8 mouse cellular contexts compared by ENCODE assay signal in the genomic region with DNA sequence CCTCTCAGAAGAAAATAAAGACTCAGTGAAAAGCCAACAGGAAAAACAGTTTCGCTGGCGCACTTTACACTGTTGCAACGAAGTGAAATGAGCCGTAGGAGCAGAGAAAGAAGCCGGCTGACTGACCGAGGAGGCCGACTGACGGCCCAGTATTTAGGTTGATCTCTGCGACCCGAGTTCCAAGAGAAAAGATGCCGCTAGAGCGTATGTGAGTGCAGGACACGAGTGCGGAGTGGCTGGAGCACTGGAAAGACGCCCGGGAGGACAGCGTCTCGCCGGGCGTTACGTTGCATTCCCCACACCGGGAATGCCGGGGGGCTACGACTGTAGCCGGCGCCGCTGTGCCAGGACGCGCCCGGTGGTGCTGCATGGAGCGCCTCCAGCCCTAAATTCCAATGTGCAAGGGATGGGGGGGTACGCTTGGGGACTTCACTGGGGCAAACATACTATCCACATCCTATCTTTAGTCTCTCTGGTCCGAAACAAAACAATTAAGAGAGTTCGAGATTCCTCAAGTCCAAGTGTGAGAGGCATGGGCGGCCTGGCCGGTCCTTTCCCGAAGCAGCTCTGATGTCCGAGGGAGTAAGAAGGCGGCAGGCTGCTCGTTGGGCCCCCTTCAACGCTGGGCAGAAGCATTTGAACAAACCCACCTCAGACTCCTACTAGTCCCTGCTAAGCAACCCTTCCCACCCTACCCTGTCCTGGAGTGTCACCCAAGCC. TPM values are rescaled to one million over a fixed set of nuclear protein-coding genes. Genes with fewer than 3 reads are reported as not detected.
DNase-seq lines count a peak whose midpoint lies in the region; ATAC-seq and TF ChIP-seq lines count a peak whose summit lies in the region.

No protein-coding gene starts in this region.

- peak overlapping the region; percentile 95 for H3K4me2 ChIP-seq in heart, embryonic 16.5 days (ENCODE audit: low read depth, low read length)
- H3K4me2 ChIP-seq in midbrain, embryonic 13.5 days (replicated peaks): peak overlapping the region; percentile 88

- peak overlapping the region; percentile 80 for H3K4me3 ChIP-seq in heart, adult 2 months
- peak overlapping the region; percentile 71 for H3K4me3 ChIP-seq in heart, embryonic 16.5 days (ENCODE audit: low read length)
- H3K4me3 ChIP-seq in limb, embryonic 10.5 days: peak overlapping the region; percentile 85
- peak overlapping the region; percentile 58 for H3K4me3 ChIP-seq in midbrain, embryonic 13.5 days (replicated peaks)

- peak overlapping the region; percentile 97 for H3K9ac ChIP-seq in heart, adult 2 months (ENCODE audit: low read depth, low read length)
- H3K9ac ChIP-seq in heart, embryonic 16.5 days (ENCODE audit: low read length): peak overlapping the region; percentile 81
- H3K9ac ChIP-seq in midbrain, embryonic 13.5 days (replicated peaks): peak overlapping the region; percentile 64

- H3K27me3 ChIP-seq in heart, adult 2 months (ENCODE audit: control insufficient read depth, insufficient read depth, low read length): peaks cover 2% of the 10 kb centered on the region
- H3K27me3 ChIP-seq in heart, embryonic 16.5 days (ENCODE audit: control insufficient read depth, insufficient read depth, low read length): peaks cover 32% of the 10 kb centered on the region
- no peaks in the 10 kb centered on the region for H3K27me3 ChIP-seq in limb, embryonic 10.5 days (ENCODE audit: low read depth, poor library complexity, severe bottlenecking)
- peaks cover 59% of the 10 kb centered on the region for H3K27me3 ChIP-seq in midbrain, embryonic 13.5 days

- TF ChIP-seq POLR2A in heart, adult 2 months (IDR thresholded peaks at IDR 0.05; ENCODE audit: insufficient read depth, low read depth, low read length): no peak
- no peak for TF ChIP-seq POLR2A in brain, embryonic 14.5 days (IDR thresholded peaks at IDR 0.05; ENCODE audit: borderline replicate concordance, extremely low read depth, insufficient read depth, insufficient read length, poor library complexity, severe bottlenecking)

- 0 out of 2 replicates have a peak, but pooled peaks have one; percentile 8 for ATAC-seq in heart, embryonic 16.5 days (replicated peaks; ENCODE audit: extremely low read depth, insufficient read depth, low FRiP score)
- ATAC-seq in midbrain, embryonic 13.5 days: peak; percentile 34
- no peak for ATAC-seq in erythroid progenitor cell, adult 5-6 weeks (replicated peaks; ENCODE audit: low FRiP score, poor library complexity, severe bottlenecking)

- under 1% methylated on average over 41 of the region's 41 CpGs for WGBS in heart, adult 2 months
- WGBS in heart, embryonic 16.5 days: under 1% methylated on average over 41 of the region's 41 CpGs
- under 1% methylated on average over 41 of the region's 41 CpGs for WGBS in limb, embryonic 10.5 days
- under 1% methylated on average over 41 of the region's 41 CpGs for WGBS in midbrain, embryonic 13.5 days

- no peaks in the 10 kb centered on the region for H3K79me2 ChIP-seq in heart, adult 2 months (replicated peaks; ENCODE audit: control insufficient read depth, insufficient read depth, low read length)

- no peak for TF ChIP-seq EP300 in heart, adult 2 months (IDR thresholded peaks at IDR 0.05; ENCODE audit: insufficient read depth, low read depth, low read length)

- H3K9me3 ChIP-seq in heart, embryonic 16.5 days (replicated peaks; ENCODE audit: control insufficient read depth, low read length): no peaks in the 10 kb centered on the region
- no peaks in the 10 kb centered on the region for H3K9me3 ChIP-seq in limb, embryonic 10.5 days (replicated peaks)
- no peaks in the 10 kb centered on the region for H3K9me3 ChIP-seq in midbrain, embryonic 13.5 days

- peaks cover 8% of the 10 kb centered on the region for H3K4me1 ChIP-seq in heart, adult 2 months (ENCODE audit: control insufficient read depth, insufficient read depth, low read length)
- H3K4me1 ChIP-seq in heart, embryonic 16.5 days (ENCODE audit: control insufficient read depth, insufficient read depth, low read length): peaks cover 6% of the 10 kb centered on the region; the same call in 1 of the 2 replicates
- H3K4me1 ChIP-seq in limb, embryonic 10.5 days: peaks cover 53% of the 10 kb centered on the region
- peaks cover 62% of the 10 kb centered on the region for H3K4me1 ChIP-seq in midbrain, embryonic 13.5 days (replicated peaks)

- TF ChIP-seq CTCF in heart, adult 2 months (IDR thresholded peaks at IDR 0.05): no peak
- no peak for TF ChIP-seq CTCF in brain, embryonic 14.5 days (IDR thresholded peaks at IDR 0.05; ENCODE audit: borderline replicate concordance, extremely low read depth, insufficient read depth, insufficient read length)

- intact Hi-C loops in heart, adult 2 months (cut with DNase I): loop anchor here (1.0 to 5.0 kb wide), 3 partner anchors 41 to 95 kb away; no protein-coding TSS in a partner anchor

- DNase-seq in heart, adult 2 months: peak; percentile 67 to 76
- DNase-seq in heart, adult 11 months: no peak
- DNase-seq in brain, embryonic 14.5 days (ENCODE audit: low read depth): peak; percentile 69
- peak; percentile 64 for DNase-seq in limb, embryonic 10.5 days (ENCODE audit: low spot score)
- no peak for DNase-seq in spleen, postnatal 4 days (ENCODE audit: low spot score in 2 of 2)

- H3K36me3 ChIP-seq in heart, adult 2 months (ENCODE audit: control insufficient read depth, insufficient read depth, low read length): no peaks in the 10 kb centered on the region
- H3K36me3 ChIP-seq in heart, embryonic 16.5 days (ENCODE audit: control insufficient read depth, insufficient read depth): no peaks in the 10 kb centered on the region
- H3K36me3 ChIP-seq in limb, embryonic 10.5 days: no peaks in the 10 kb centered on the region
- H3K36me3 ChIP-seq in midbrain, embryonic 13.5 days: no peaks in the 10 kb centered on the region

- H3K27ac ChIP-seq in heart, adult 2 months: peak overlapping the region; percentile 95
- H3K27ac ChIP-seq in heart, embryonic 16.5 days (ENCODE audit: low read length): peak overlapping the region; percentile 89
- peak overlapping the region; percentile 100 for H3K27ac ChIP-seq in limb, embryonic 10.5 days
- peak overlapping the region; percentile 84 for H3K27ac ChIP-seq in midbrain, embryonic 13.5 days

RNA-seq across cellular contexts. Expression of a gene that starts 40.1 kb away (rescaled TPM):
- total RNA-seq in heart, adult 2 months (2021): 10 to 100 TPM; 12.5 to 18.6 TPM
- polyA plus RNA-seq in heart, adult 2 months (2012; rRNA removed): 5.2 and 11.9 TPM in 2 replicates
- 3.7 and 7.3 TPM in 2 replicates for polyA plus RNA-seq in brain, embryonic 14.5 days (2012; rRNA removed)
- 12.7 and 17.4 TPM in 2 replicates for polyA plus RNA-seq in heart, embryonic 16.5 days (2015; fragmentation: Nextera tagmentation; extraction: Ambion mirVana)
- 167 and 217 TPM in 2 replicates for polyA plus RNA-seq in limb, embryonic 10.5 days (2016; fragmentation: Nextera tagmentation; extraction: Ambion mirVana)
- polyA plus RNA-seq in midbrain, embryonic 13.5 days (2015; fragmentation: Nextera tagmentation; extraction: Ambion mirVana): 11.1 and 13.4 TPM in 2 replicates
- total RNA-seq in erythroid progenitor cell, adult 5-6 weeks (2015; ENCODE audit: low replicate concordance): not detected in 2 replicates
- 0.64 and 0.68 TPM in 2 replicates for total RNA-seq in erythroid progenitor cell, adult 5-6 weeks (2017; ENCODE audit: low replicate concordance)

Comparison
In these comparisons a context has a peak if more than half of its experiments do, and no peak if none do; other contexts are left out.
1. DNase-seq: peak in heart, adult 2 months (2 of 2), brain, embryonic 14.5 days (single experiment) and limb, embryonic 10.5 days (single experiment); none in heart, adult 11 months (single experiment) and spleen, postnatal 4 days (0 of 2).
2. Peak in every context shown above with its lines, with median percentiles within 50 percentile points of each other: H3K27ac ChIP-seq, H3K4me3 ChIP-seq and H3K9ac ChIP-seq.